In the genomic region with DNA sequence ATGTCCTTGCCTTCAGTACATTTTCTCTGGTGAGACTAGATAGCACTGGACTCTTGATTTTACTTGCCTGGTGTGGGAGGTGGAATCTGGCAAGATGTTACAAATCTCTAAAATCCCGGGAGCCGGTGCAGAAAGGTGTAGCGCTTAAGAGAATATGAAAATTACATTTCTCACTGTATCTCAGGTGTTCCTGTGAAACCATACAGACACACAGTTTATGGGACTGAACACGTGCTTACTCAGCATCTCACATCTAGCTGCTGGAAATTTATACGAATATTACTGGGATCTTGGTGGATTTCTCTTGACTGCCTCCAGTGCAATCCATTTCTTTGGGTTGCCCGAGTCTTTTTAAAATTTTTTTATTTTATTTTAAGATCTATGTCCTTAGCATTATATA, we compare ENCODE assay signal across 8 mouse cellular contexts. TPM values are rescaled to one million over a fixed set of nuclear protein-coding genes. Genes with fewer than 3 reads are reported as not detected.
DNase-seq lines count a peak whose midpoint lies in the region; ATAC-seq and TF ChIP-seq lines count a peak whose summit lies in the region.

No protein-coding gene starts in this region.

- peak overlapping the region; percentile 93 for H3K4me3 ChIP-seq in heart, embryonic 13.5 days
- peak overlapping the region; percentile 66 for H3K4me3 ChIP-seq in ES-Bruce4 (ENCODE audit: low read depth, low read length)
- H3K4me3 ChIP-seq in forebrain, embryonic 16.5 days (replicated peaks; ENCODE audit: low read length), result peak overlapping the region; percentile 96
- peak overlapping the region; percentile 91 for H3K4me3 ChIP-seq in liver, postnatal 0 days (ENCODE audit: low read depth, low read length)

- ATAC-seq in heart, embryonic 13.5 days (ENCODE audit: extremely low read depth, insufficient number of reproducible peaks, low FRiP score, low TSS enrichment), result no peak
- no peak for ATAC-seq in forebrain, embryonic 16.5 days
- no peak for ATAC-seq in liver, postnatal 0 days

- peaks cover 55% of the 10 kb centered on the region for H3K4me1 ChIP-seq in heart, embryonic 13.5 days
- H3K4me1 ChIP-seq in ES-Bruce4 (ENCODE audit: control insufficient read depth, insufficient read depth, low read length), result no peaks in the 10 kb centered on the region
- peaks cover 30% of the 10 kb centered on the region for H3K4me1 ChIP-seq in forebrain, embryonic 16.5 days (replicated peaks; ENCODE audit: control insufficient read depth, insufficient read depth, low read length)
- H3K4me1 ChIP-seq in liver, postnatal 0 days (ENCODE audit: insufficient read depth), result peaks cover 20% of the 10 kb centered on the region

- peaks cover 14% of the 10 kb centered on the region for H3K36me3 ChIP-seq in heart, embryonic 13.5 days
- H3K36me3 ChIP-seq in ES-Bruce4 (ENCODE audit: control insufficient read depth, insufficient read depth, low read length, poor library complexity, severe bottlenecking), result no peaks in the 10 kb centered on the region
- H3K36me3 ChIP-seq in forebrain, embryonic 16.5 days (ENCODE audit: control insufficient read depth, insufficient read depth), result 0 out of 2 replicates have a peak, but pooled peaks cover 5% of the 10 kb centered on the region
- peaks cover 7% of the 10 kb centered on the region; the same call in 1 of the 2 replicates for H3K36me3 ChIP-seq in liver, postnatal 0 days (replicated peaks; ENCODE audit: insufficient read depth, low read length)

- TF ChIP-seq CTCF in ES-Bruce4 (IDR thresholded peaks at IDR 0.05; ENCODE audit: low read depth, low read length), result no peak
- no peak for TF ChIP-seq CTCF in liver, postnatal 0 days (IDR thresholded peaks at IDR 0.05; ENCODE audit: low read depth)

- no peak for DNase-seq in heart, adult 9 months (ENCODE audit: low spot score in 2 of 2)
- DNase-seq in liver, postnatal 0 days, result no peak
- no peak for DNase-seq in embryo, embryonic 10.5 days (ENCODE audit: low spot score)
- no peak for DNase-seq in retina, postnatal 1 day
- DNase-seq in kidney, adult 9 months, result no peak

- peak overlapping the region; percentile 94 for H3K9ac ChIP-seq in heart, embryonic 13.5 days
- peak overlapping the region; percentile 89 for H3K9ac ChIP-seq in ES-Bruce4 (ENCODE audit: low read depth, poor library complexity, severe bottlenecking)
- H3K9ac ChIP-seq in forebrain, embryonic 16.5 days (replicated peaks; ENCODE audit: low read depth, low read length), result peak overlapping the region; percentile 87; the same call in 1 of the 2 replicates
- peak overlapping the region; percentile 96 for H3K9ac ChIP-seq in liver, postnatal 0 days (replicated peaks)

- 58% methylated on average over 6 of the region's 6 CpGs for WGBS in heart, embryonic 13.5 days
- 81% methylated on average over 6 of the region's 6 CpGs for WGBS in forebrain, embryonic 16.5 days
- WGBS in liver, postnatal 0 days (ENCODE audit: insufficient replicate concordance), result 61% methylated on average over 6 of the region's 6 CpGs

- no peak overlapping the region; the same call in 1 of the 2 replicates for H3K27ac ChIP-seq in heart, embryonic 13.5 days (replicated peaks)
- H3K27ac ChIP-seq in ES-Bruce4 (ENCODE audit: insufficient read depth, low read length), result no peak overlapping the region
- H3K27ac ChIP-seq in forebrain, embryonic 16.5 days (ENCODE audit: low read length), result no peak overlapping the region
- H3K27ac ChIP-seq in liver, postnatal 0 days (ENCODE audit: low read depth), result peak overlapping the region; percentile 97; the same call in 1 of the 2 replicates

- peak overlapping the region; percentile 85 for H3K4me2 ChIP-seq in heart, embryonic 13.5 days
- H3K4me2 ChIP-seq in forebrain, embryonic 16.5 days (ENCODE audit: low read length), result peak overlapping the region; percentile 71
- peak overlapping the region; percentile 95 for H3K4me2 ChIP-seq in liver, postnatal 0 days (ENCODE audit: low read depth, low read length)

- no peaks in the 10 kb centered on the region for H3K9me3 ChIP-seq in heart, embryonic 13.5 days
- H3K9me3 ChIP-seq in ES-Bruce4 (replicated peaks; ENCODE audit: control insufficient read depth, insufficient read depth, low read length, poor library complexity, severe bottlenecking), result no peaks in the 10 kb centered on the region
- no peaks in the 10 kb centered on the region for H3K9me3 ChIP-seq in forebrain, embryonic 16.5 days (ENCODE audit: control insufficient read depth, low read length)
- no peaks in the 10 kb centered on the region for H3K9me3 ChIP-seq in liver, postnatal 0 days (ENCODE audit: low read length)

- H3K27me3 ChIP-seq in heart, embryonic 13.5 days (replicated peaks), result no peaks in the 10 kb centered on the region
- H3K27me3 ChIP-seq in ES-Bruce4 (ENCODE audit: control insufficient read depth, insufficient read depth, low read length, poor library complexity, severe bottlenecking), result no peaks in the 10 kb centered on the region
- no peaks in the 10 kb centered on the region for H3K27me3 ChIP-seq in forebrain, embryonic 16.5 days (replicated peaks; ENCODE audit: control insufficient read depth, insufficient read depth, low read length)
- H3K27me3 ChIP-seq in liver, postnatal 0 days (ENCODE audit: insufficient read depth, low read length), result no peaks in the 10 kb centered on the region

- no peak for TF ChIP-seq POLR2A in ES-Bruce4 (IDR thresholded peaks at IDR 0.05; ENCODE audit: insufficient read depth, low read length)

- no peak for TF ChIP-seq EP300 in ES-Bruce4 (IDR thresholded peaks at IDR 0.05; ENCODE audit: insufficient read depth, low read depth, low read length)
- no peak for TF ChIP-seq EP300 in liver, postnatal 0 days (IDR thresholded peaks at IDR 0.05; ENCODE audit: low read depth)

RNA-seq across cellular contexts. Expression of a gene that starts 1.5 kb away (rescaled TPM):
- 225 and 236 TPM in 2 replicates for polyA plus RNA-seq in heart, embryonic 13.5 days (2015; fragmentation: Nextera tagmentation; extraction: Ambion mirVana)
- polyA plus RNA-seq in ES-Bruce4 (2011; ENCODE audit: insufficient read depth, insufficient read length, low read depth, missing spikeins), result 132 and 137 TPM in 2 replicates
- 453 and 463 TPM in 2 replicates for polyA plus RNA-seq in forebrain, embryonic 16.5 days (2015; fragmentation: Nextera tagmentation; extraction: Ambion mirVana)
- 81.1 and 85.8 TPM in 2 replicates for polyA plus RNA-seq in liver, postnatal 0 days (2015; fragmentation: Nextera tagmentation; extraction: Ambion mirVana)

RNA-seq across cellular contexts. Expression of a gene that starts 29.0 kb away (rescaled TPM):
- 0.83 and 0.98 TPM in 2 replicates for polyA plus RNA-seq in heart, embryonic 13.5 days (2015; fragmentation: Nextera tagmentation; extraction: Ambion mirVana)
- 2.5 and 4.2 TPM in 2 replicates for polyA plus RNA-seq in ES-Bruce4 (2011; ENCODE audit: insufficient read depth, insufficient read length, low read depth, missing spikeins)
- polyA plus RNA-seq in forebrain, embryonic 16.5 days (2015; fragmentation: Nextera tagmentation; extraction: Ambion mirVana), result 2.3 and 3.7 TPM in 2 replicates
- 0.46 and 0.63 TPM in 2 replicates for polyA plus RNA-seq in liver, postnatal 0 days (2015; fragmentation: Nextera tagmentation; extraction: Ambion mirVana)
